25 mouse cellular contexts compared by ENCODE assay signal in genomic region chr11:5843131-5843530, GRCm38 (mm10).
"Had no signal": no experiment of that assay in that cellular context is flagged by ENCODE, and none has a peak within 500 bp of the region (broad histone marks: within the 10 kb centered on the region; RNA-seq: fewer than 3 reads in every experiment).

No protein-coding gene starts in this region.

- H3K9ac ChIP-seq: heart, embryonic 13.5 days; heart, embryonic 15.5 days; hindbrain, embryonic 14.5 days; intestine, embryonic 15.5 days; limb, embryonic 12.5 days; liver, embryonic 13.5 days; liver, embryonic 15.5 days had no signal

- H3K4me3 ChIP-seq: heart, embryonic 13.5 days; heart, embryonic 15.5 days; intestine, embryonic 15.5 days; layer of hippocampus, adult 2 months; left cerebral cortex, adult 2 months; limb, embryonic 10.5 days; limb, embryonic 12.5 days; liver, embryonic 13.5 days; liver, embryonic 15.5 days had no signal

- H3K36me3 ChIP-seq: heart, embryonic 13.5 days; heart, embryonic 15.5 days; intestine, embryonic 15.5 days; limb, embryonic 10.5 days; limb, embryonic 12.5 days; liver, embryonic 13.5 days; liver, embryonic 15.5 days had no signal

- H3K4me1 ChIP-seq: intestine, embryonic 15.5 days had no signal

- H3K27me3 ChIP-seq: heart, embryonic 13.5 days; heart, embryonic 15.5 days; intestine, embryonic 15.5 days; limb, embryonic 12.5 days; liver, embryonic 13.5 days; liver, embryonic 15.5 days had no signal

- H3K27ac ChIP-seq: heart, embryonic 13.5 days; heart, embryonic 15.5 days; hindbrain, embryonic 14.5 days; intestine, embryonic 15.5 days; layer of hippocampus, adult 2 months; left cerebral cortex, adult 2 months; limb, embryonic 10.5 days; limb, embryonic 12.5 days; liver, embryonic 13.5 days; liver, embryonic 15.5 days had no signal

- DNase-seq: gastrocnemius, postnatal 14 days; gastrocnemius, postnatal 36 days; heart, adult 18-20 months; heart, postnatal 14 days; heart, postnatal 36 days; kidney, adult 18-20 months; kidney, adult 8-10 months; kidney, postnatal 10 days; kidney, postnatal 4 days; liver; liver, embryonic 13.5 days had no signal

- ATAC-seq: hindbrain, embryonic 16.5 days; inflammation-experienced regulatory T-cells, adult 6 months; intestine, embryonic 15.5 days; intestine, postnatal 0 days had no signal

- H3K9me3 ChIP-seq: heart, embryonic 15.5 days; intestine, embryonic 15.5 days; limb, embryonic 10.5 days; limb, embryonic 12.5 days; liver, embryonic 13.5 days; liver, embryonic 15.5 days had no signal

- H3K4me2 ChIP-seq: heart, embryonic 11.5 days; heart, embryonic 13.5 days; heart, embryonic 15.5 days; hindbrain, embryonic 14.5 days; intestine, embryonic 15.5 days; limb, embryonic 12.5 days; liver, embryonic 11.5 days; liver, embryonic 13.5 days; liver, embryonic 15.5 days had no signal
